Mouse (Mus musculus) heart, adult 18-20 months (tissue): ENCODE measurements around the gene Klhl32. TPM values are rescaled to one million over a fixed set of nuclear protein-coding genes. Genes with fewer than 3 reads are reported as not detected.
"Not testable (repeated sequence)": the region's sequence is repeated elsewhere in the genome, so short reads cannot be mapped to it uniquely, and the experiment has no call there.

Source experiments
- DNase-seq, 2 experiments: peaks; one replicate each; pipeline ENCODE4 v3.0.0; 2021 to 2022; ENCODE audit warnings: mixed read lengths in 1 of 2
- long read RNA-seq, 2 experiments: library from polyadenylated mRNA; stranded (forward); transcript quantifications; one replicate each; pipeline ENCODE4 v2.0.0; 2021
- total RNA-seq, 2 experiments: library from RNA; stranded (reverse); gene quantifications; 2 replicates each; pipeline ENCODE4 v1.2.3; 2021

The Klhl32 gene
- total RNA-seq, result 1 to 10 TPM; 2.0 to 2.2 TPM
- long read RNA-seq, experiment 1, partial matches to known transcripts, result 0 of 2 reads
- long read RNA-seq, experiment 1, other reads (novel, unspliced or antisense), result 2 of 2 reads
- long read RNA-seq, experiment 2, result 0 reads

DNA sequence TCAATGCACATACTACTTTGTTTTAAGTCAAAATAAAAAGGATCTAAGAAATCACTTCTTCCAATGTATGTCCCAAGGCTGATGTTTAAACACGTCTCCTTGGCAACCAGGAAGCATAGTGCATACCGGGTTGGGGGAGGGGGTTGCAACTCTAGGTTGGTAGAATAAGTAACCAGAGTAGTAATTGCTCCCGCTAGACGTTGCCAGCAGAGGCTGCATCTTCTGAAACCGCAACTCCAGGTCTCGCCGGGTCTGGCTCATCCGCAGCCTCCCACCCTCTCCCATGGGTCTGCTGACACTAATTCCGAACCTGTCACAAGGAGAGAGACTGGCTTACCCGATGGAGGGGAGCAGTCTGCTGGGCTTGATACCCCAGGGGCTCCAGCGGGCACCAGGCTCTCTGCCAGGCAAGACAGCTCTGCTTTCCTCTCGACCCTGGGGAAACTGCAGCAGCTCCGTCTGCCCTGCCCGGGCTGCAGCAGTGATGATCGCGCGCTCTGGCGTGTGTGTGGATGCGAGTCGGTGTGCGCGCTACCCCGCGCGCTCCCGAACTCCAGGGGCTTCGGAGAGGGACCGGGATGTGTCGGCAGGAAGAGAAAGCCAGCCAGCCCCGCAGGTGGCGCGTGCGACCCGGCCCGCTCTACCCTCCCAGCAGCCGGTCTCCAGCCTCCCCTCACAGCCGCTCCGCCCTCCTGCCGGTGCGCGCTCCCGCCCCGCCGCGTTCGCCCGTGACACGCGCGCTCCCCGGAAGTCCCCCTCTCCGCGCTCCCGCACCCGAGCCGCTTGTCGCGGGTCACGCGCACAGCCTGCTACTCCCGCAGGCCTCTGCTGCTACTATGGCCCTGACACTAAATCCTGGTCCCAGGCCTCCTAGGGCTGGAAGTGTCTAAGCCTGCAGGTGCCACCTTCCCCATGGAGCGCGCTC lies at the start of gene Klhl32:
Klhl32 (minus strand) TSS at position 724 of the 925 bp plus-strand sequence.
- peak; percentile 54 to 59 for DNase-seq

DNA sequence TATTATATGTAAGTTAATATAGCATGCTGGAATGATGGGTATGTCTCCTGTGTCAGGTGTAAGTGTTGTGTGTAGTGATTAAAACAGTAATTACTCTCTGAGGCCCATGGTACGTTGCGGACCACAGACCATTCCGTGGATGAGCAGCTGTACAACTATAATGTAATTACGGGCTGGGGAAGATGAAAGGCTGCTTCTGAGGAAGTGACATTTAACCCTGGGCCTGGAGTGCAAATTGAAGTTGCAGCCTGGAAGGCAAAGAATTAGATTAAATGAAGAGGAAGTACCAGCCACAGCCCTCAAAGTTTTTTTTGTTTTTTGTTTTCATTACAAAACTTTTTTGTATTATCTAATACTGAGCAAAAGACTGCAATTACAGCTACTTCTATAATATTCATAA lies 48.2 kb upstream of the Klhl32 start:
- DNase-seq, result no peak

DNA sequence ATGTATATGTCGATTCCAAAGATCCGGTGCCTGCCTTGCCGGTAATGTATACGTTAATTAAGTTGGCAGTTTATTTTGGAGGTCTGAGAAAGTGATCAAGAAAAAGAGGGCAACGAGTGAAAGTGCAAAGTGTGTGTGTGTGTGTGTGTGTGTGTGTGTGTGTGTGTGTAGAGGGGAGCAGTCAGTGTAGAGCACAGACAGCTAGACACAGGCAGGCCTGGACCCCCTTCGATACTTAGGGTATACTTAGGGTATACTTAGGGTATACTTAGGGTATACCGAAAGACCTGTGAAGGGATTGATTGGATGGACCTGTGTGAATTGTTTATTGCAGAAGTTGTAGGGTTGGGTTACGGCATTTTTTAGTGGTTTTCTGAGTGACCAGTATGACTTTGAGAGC lies 47.7 kb upstream of the Klhl32 start:
- DNase-seq, result peak in 1 of 2 experiments; percentile 13

DNA sequence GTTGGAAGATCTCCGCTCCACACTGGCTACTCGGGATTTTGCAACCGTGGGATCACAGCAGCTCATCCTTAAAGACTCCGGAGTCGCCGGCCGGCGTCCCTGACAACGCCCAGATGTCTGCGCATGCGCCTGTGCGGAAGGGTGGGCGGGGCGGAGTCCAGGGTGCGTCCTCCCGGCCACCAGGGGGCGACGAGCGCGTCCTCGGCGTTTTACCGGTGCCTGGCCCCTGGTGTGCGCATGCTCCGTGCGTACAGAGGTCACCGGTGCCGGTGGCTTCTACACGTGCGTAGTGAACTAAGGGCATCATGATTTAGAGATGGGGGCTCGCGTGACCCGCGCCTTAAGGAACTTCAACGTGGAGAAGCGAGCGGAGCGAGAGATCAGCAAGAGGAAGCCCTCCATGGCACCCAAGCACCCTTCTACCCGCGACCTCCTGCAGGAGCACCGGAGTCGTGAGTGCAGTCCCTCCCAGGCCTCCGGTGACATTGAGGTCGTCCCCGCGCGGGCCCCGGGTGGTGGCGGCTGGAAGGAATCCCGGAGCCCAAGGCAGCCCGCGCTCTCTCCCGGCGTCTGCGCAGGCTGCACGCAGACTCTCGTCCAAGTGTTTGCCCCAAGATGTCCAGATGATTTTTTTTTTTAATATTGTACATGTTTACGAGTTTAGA lies 47.1 kb upstream of the Klhl32 start, which contains the start of gene Ndufaf4:
Ndufaf4 (plus strand) TSS at position 233 of the 665 bp plus-strand sequence.
- peak; percentile 96 to 99 for DNase-seq

DNA sequence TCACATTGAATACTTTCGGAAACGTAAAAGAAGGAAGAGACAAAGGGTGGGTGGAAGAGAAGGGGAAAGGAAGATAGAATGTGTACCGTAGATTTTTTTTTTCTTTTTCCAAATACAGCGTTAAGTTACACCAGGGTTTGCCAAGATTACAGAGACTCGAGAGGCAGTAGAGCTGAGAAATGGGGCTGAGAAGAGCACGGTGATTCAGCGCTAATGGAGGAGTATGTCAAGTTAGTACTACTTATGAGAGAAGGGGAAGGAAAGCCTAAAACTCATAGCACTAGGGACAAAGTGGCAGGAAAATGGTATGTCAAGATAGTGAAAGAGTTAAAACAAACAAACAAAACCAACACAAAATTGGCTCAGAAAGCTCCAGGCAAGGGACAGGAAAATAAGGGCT lies 46.4 kb upstream of the Klhl32 start:
- DNase-seq, result no peak

DNA sequence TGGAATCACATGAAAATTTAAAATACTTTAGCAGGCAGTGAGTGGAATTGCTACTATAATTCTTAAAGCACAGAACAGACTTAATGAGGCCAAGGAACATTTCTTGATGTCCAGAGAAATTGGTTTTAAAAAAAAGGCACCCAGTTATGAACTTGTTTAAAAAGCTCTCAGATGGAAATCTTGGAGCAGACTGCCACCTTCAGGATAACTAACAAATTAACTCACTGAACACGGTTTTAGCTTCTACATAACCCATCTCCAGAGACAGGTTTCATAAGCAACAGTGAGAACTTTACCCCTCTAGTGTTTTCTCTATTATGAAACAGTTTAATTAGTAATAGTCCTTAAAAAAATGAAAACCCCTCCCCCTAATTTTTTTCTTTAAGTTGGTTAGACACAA lies 45.9 kb upstream of the Klhl32 start:
- peak; percentile 35 to 58 for DNase-seq

DNA sequence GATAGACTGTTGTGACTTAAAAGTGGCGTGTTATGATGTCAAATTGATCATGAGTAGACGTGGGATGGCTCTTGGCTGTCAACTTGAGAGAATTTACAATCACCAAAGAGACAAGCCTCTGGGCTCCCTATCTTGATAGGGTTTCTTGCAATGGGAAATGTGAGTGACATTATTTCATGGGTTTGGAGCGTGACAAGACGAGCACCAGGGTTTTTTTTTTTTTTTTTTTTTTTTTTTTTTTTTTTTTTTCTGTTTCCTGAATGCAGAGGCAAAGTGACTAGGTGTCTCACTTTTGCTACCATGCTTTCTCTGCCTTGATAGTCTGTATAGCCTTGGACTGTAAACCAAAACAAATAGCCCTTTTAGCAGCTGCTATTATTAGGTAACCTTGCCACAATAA lies 43.7 kb upstream of the Klhl32 start:
- DNase-seq, result no peak

DNA sequence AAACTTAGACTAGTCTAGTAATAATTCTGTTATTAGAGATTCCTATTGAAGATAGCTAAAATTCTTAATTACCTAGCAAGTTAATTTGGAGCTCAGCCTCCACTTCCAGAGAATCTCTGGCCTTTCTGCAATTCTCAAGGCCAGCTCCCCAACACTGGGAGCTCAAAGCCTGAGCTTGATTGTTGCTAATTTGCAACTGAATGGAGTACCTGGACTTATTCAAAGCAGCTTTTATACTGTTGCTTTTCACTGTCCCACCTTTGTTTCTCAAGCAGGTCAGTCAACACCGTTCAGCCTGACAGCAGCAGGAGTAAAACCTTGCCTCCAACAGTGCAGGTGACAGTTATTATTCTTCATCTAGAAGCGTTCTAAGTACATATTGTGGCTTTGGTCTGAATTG lies 41.4 kb upstream of the Klhl32 start:
- DNase-seq, result not testable (repeated sequence)

DNA sequence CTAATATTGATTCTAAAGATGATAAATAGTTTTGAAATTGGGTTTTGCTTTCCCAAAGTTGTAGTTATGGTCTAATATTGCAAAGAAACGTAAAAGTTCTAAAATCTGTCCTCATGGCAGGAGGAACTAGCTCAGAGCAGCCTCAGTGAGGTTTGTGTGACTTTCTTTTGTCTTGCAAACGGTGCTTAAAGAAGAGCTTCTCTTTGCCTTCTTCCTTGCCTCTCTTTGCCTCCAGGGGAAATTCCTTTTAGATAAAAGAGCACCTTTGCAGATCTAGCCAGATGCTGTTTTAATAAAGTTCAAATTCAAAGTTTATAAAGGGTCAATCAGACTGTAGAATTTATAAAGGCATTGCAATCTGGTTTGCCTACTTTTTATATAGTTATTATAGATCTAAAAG lies 38.5 kb upstream of the Klhl32 start:
- DNase-seq, result not testable (repeated sequence)

DNA sequence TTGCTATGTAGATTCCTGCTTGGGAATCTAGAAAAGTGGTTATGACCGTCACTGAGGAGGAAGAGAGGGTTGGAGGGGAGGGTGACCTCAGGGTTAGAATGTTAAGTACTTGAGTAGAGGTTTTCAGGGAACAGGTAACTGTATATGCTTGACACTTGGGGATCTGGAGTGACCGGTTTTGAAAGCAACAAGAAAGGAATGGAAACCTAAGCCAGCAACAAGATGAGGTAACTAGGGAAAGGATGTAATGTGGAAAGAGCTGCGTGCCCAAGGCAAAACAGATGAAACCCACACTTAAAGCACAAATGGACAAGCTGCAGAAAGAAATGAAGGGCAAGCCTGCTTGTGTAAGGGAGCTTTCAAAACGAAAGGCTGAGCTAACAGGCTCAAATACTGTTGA lies 18.3 kb upstream of the Klhl32 start:
- DNase-seq, result no peak

DNA sequence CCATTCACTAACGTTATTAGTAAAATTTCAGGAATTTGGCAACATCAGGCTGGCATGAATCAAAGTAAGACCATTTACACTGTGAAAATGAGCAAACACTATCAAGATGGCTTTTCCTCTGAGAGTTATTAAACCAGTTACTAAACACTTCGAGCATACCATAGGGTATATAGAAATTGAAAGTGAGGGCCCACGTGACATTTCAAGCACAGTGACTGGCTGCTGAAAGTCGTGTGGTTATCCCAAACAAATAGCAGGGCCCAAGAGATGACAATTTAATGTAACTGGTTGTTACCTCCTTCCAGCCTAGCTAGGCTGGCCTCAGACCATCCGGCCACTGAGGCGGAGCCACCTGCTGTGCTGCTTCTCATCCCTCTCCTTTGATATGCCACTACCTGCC lies 14.8 kb upstream of the Klhl32 start:
- no peak for DNase-seq

DNA sequence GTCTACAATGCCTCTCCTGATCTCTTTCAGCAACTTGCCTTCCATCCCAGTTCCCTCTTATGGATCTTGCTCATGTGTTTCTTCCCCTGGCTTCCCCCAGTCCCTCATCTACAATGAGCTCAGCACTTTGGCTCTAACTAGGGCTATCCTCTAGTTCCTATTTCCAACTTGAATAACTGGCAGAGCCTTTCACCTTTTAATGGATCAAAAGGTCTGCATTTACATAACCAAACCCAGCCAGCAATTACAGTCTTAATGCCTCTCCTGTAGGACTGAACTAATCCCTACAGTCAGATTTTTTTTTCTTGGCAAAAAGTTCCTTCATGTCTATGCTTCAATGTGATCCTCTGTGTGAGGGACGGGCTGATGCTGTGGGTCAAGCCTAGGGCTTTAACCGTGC lies 3.5 kb downstream of the Klhl32 start:
- no peak for DNase-seq

DNA sequence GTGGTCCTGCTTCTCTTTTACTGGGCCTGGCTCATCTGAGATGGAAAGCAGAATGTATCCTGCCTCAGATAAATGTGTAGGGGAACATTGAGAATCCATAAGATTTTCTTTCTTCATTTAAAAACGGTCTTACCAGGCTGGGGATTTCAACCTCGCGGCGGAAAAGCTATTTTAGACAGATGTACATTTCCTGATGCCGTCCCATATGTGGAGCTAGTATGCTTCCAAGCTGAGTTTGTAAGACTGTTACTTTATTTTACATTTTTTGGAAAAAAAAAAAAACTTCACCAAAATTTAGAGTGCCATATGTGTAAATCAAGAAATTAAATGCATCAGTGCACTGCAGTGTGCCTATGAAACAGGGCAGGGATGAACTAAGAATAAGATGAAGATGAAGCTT lies 5.4 kb downstream of the Klhl32 start:
- no peak for DNase-seq

DNA sequence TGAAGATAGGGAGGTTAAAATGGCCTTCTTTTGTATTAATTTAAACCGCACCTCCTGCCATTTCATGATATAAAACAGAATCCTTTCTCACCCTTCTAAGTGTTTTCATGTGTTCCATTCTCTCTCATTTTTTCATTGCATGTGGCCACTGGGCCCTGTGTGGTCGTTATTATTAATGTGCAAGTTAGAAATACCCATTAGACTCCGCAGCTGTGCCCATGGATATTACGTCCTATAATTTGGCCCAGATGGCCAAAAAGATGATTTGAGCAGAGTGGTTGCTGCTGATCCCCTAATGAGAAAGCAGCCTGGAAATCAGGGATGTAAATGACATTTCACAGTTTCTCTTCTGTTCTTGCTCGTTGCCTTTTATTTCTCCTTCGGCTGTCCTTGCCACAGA lies 12.4 kb downstream of the Klhl32 start:
- no peak for DNase-seq

DNA sequence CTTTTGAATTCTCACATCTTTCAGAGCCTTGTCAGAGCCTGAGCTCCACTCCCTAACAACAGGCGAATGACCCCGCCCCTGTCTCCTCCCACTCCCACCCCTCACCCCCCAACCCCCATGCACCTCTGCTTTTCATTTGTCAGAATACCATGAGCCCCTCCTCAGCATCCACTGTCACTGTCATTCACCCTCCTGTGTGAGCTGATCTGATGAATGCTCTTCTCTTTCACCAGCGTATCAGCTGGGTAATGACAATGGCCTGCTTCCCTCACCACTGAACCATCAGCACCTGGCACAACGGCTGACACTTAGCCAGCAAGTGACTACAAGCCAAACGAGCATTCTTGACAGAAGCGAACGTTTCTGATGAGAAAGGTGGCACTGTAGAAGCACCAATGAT lies 15.4 kb downstream of the Klhl32 start:
- no peak for DNase-seq

DNA sequence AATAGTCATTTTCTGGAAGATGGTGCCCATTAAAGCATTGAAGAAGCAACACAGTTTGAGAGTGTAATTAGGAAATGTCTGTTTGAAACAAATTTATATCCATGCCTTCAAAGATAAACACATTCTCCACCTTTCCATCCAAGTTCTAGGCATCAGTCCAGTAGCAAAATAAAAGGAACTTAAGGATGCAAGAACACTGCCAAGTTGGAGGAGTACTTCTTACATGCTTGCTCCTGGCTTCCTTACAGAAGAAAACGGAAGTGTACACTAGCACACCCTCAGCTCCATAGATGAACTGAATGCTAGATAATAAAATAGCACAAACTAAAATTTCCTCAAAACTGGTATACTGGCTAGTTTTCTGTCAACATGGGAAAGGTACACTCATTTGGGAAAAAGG lies 42.6 kb downstream of the Klhl32 start:
- no peak for DNase-seq

DNA sequence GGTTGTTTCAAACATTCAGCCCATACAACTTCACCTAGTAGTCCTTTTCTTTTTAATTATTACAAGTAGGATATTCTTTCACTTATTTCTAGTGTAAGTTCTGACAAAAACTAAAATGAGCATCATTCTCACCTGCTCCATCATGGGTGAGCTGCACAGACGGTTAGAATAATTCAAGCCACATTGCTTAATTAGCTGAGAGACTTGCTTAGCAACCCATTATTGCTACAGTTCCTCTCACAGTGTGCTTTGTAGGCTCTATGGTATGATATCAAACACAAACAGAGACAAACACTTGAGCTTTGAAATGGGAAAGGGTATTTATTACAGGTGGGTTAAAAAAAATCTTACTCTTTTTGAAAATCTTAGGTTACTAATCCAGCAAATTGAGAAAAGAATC lies 49.0 kb downstream of the Klhl32 start:
- no peak for DNase-seq

DNA sequence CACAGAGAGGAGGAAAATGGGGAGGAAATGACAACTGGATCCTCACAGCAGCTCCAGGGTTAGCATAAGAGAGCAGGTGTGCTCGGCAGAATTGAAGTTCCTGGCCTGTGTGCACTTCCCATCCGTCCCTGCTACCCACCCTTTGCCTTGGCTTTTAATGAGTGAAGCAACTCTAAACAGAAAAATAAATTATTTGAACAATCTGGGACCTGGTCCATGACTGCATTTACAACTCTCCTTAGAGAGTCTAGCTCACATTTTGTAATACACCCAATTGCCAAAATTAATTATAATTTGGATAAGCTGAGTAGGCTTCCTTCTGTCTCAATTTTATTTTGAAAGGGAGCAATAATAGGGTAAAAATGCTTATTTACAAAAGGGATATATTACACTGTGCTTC lies 49.6 kb downstream of the Klhl32 start:
- DNase-seq, result no peak

DNA sequence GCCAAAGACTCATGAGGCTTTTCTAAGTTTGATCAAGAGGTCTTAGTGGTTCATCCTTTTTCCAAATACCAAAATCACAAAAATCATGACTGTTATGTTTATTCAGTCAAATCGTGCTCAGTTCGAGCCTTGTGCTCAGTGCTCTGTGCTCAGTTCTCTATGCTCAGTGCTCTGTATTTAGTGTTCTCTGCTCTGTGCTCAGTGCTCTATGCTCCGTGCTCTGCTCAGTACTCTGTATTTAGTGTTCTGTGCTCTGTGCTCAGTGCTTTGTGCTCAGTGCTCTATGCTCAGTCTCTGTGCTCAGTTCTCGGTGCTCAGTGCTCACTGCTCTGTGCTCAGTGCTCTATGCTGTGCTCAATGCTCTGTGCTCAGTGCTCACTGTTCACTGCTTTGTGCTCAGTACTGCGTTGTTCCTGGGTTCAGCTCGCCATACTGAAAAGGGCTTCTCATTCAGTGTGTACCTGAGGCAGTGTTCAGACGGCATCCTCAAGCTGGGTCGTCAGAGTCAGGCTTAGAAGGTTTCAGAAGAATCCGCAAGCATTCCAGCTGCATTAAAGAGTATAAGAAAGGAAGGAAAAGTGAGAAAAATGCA lies 50.5 kb downstream of the Klhl32 start:
- DNase-seq, result no peak

DNA sequence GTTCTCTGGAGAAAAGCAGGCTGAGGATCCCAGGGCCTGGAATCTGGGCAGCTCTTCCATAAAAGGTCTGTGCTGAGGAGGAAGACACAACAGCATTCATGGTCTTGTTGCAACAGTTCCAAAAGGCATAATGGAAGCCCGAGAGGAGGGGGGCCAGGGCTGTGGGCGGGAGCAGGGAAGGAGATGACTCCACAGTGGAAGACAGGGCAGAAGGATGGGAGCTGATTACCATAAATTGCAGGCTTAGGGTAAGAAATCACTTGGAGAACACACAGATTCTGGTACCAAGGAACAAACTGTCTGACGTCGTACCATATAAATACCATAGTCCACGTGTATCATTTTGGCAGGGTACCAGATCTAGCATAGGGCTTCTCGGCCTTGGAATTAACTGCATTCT lies 51.9 kb downstream of the Klhl32 start:
- no peak for DNase-seq

DNA sequence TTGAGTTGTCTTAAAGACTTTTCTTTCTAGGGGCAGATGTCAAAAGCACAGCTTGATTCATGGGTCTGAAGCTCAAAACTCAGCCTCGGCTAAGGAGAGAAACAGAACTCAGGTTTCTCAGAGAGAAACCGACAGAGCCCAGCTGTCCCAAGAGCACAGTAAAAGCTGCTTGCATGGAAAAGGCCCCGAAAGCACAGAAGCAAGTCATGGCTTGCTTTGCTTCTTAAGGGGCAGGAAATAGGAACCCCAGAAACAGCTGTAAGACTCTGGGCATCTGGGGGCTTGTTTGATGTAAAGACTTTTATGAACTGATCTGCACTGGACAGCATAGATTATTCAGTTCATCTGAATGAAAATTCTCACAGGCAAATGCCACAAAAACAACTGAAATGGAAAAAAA lies 53.1 kb downstream of the Klhl32 start:
- DNase-seq, result no peak

DNA sequence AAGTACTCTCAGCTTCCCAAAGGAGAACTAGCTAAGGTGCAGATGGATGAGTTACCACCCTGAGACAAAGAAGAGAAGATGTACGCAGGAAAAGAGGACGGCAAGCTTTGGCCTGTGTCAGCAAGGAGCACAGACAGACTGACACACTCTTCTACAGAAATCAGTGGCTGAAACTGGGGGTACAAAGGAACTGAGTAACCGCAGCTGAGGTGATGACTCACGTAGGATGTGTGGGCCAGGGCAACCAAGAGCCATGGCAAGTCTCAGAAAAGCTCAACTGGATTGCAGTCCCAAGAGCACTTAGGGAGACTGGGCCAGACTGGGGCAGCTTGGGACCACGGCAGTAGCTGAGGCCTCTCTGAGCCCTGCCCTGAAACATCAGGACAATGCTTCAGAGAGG lies 53.6 kb downstream of the Klhl32 start:
- no peak for DNase-seq

DNA sequence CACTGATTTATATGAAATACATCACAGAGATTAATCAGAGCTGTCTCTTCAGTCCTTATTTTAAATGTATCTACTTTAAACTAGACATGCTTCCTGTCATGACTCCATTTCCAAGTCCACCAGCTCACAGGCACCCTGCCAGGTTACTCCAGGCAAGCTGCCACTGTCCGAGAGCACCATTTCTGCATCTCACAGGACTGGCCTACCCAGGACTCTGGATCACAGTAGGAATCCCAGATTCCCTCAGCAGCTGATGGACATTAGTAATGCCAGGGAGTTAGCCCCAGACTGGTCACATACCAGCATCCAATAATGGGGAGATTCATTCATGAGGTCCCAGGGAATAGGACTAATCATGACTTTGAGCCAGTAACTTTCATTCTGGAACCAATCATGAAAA lies 54.7 kb downstream of the Klhl32 start:
- DNase-seq, result peak; percentile 32 to 64
